Mouse (Mus musculus) cortical plate, adult 2 months (tissue): Measurements from ENCODE around the gene Adam23.

Source experiments
- CTCF ChIP-seq: fragments of 200-500 bp; IDR thresholded peaks from 2 replicates; pipeline ENCODE4 v1.5.1; 2011; ENCODE audit warnings: mild to moderate bottlenecking, control low read depth, low read length; ENCODE audit not compliant: insufficient read depth; ENCODE audit errors: extremely low read depth
- POLR2A ChIP-seq: fragments of 200-500 bp; IDR thresholded peaks from 2 replicates; pipeline ENCODE4 v1.6.1; 2011; ENCODE audit warnings: mild to moderate bottlenecking, low read length, control low read depth; ENCODE audit not compliant: insufficient read depth; ENCODE audit errors: extremely low read depth

GRCm38 (mm10) chr1:63457801-63458519 is 12.3 kb downstream of the Adam23 start:
- TF ChIP-seq CTCF (no peak), POLR2A (no peak)
